Mouse (Mus musculus): ENCODE measurements around the gene Col25a1. TPM values are rescaled to one million over a fixed set of nuclear protein-coding genes. Genes with fewer than 3 reads are reported as not detected.

Col25a1 gene
- polyA plus RNA-seq, 1 experiment, result 2.8 TPM

GRCm38 (mm10) chr3:130362797-130363367, 231.6 kb downstream of the Col25a1 start:
- no peak for TF ChIP-seq E2F4 (IDR thresholded peaks at IDR 0.05; ENCODE audit: insufficient read depth)
- TF ChIP-seq USF1 (IDR thresholded peaks at IDR 0.05; ENCODE audit: low read depth), result no peak
- TF ChIP-seq POLR2A (IDR thresholded peaks at IDR 0.05; ENCODE audit: insufficient read length, low read depth), result no peak
- Histone ChIP-seq H3K4me2 (ENCODE audit: low read depth) (no peak overlapping the region), H3K36me3 (ENCODE audit: control insufficient read depth, insufficient read depth) (no peaks in the 10 kb centered on the region), H3K27me3 (ENCODE audit: control insufficient read depth, insufficient read depth, insufficient read length) (no peaks in the 10 kb centered on the region), H3K79me2 (ENCODE audit: control insufficient read depth, insufficient read depth) (no peaks in the 10 kb centered on the region), H3ac (ENCODE audit: control insufficient read depth, insufficient read length) (no peak overlapping the region), H3K4me3 (no peak overlapping the region)

- H3K79me2 ChIP-seq (ENCODE audit: control insufficient read depth, insufficient read depth), result no peaks in the 10 kb centered on the region
- no peaks in the 10 kb centered on the region for H3K36me3 ChIP-seq (ENCODE audit: control insufficient read depth, insufficient read depth)
- TF ChIP-seq SRF (IDR thresholded peaks at IDR 0.05; ENCODE audit: control insufficient read depth, insufficient read length, low read depth), result no peak
- TF ChIP-seq POLR2A (IDR thresholded peaks at IDR 0.05; ENCODE audit: insufficient read length, low read depth), result no peak
- no peak for TF ChIP-seq MAX (IDR thresholded peaks at IDR 0.05; ENCODE audit: low read depth)
- no peak overlapping the region for H3K4me3 ChIP-seq
- no peak overlapping the region for H3ac ChIP-seq (ENCODE audit: control insufficient read depth, insufficient read length)
- H3K27me3 ChIP-seq (ENCODE audit: control insufficient read depth, insufficient read depth, insufficient read length), result no peaks in the 10 kb centered on the region
- no peak overlapping the region for H3K4me2 ChIP-seq (ENCODE audit: low read depth)
Observed at GRCm38 (mm10) chr3:130366917-130367610, 235.8 kb downstream of the Col25a1 start.

DNA sequence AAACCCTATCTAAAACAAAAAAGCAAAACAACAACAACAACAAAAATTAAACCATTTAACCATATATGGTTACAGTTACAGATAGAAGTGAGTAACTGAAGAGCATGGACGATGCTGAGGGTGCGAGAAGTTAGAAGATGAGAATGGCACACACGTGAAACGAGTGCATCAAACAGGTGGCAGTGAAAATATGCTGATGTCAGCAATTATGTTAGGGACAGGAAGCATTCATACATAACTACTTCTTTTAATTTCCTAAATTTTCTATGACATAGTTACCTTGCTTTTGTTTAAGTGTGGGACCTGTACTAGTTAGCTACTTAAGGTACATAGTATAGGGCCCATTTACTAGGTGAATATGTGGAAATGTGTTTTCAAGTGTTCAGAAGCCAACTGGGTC, 237.1 kb downstream of the Col25a1 start:
- no peak overlapping the region for H3K4me2 ChIP-seq (ENCODE audit: low read depth)
- H3K4me3 ChIP-seq, result no peak overlapping the region
- H3K79me2 ChIP-seq (ENCODE audit: control insufficient read depth, insufficient read depth), result no peaks in the 10 kb centered on the region

GRCm38 (mm10) chr3:130369113-130369512, 237.8 kb downstream of the Col25a1 start:
- Histone ChIP-seq H3K4me3 (no peak overlapping the region), H3ac (ENCODE audit: control insufficient read depth, insufficient read length) (no peak overlapping the region), H3K79me2 (ENCODE audit: control insufficient read depth, insufficient read depth) (no peaks in the 10 kb centered on the region), H3K27me3 (ENCODE audit: control insufficient read depth, insufficient read depth, insufficient read length) (no peaks in the 10 kb centered on the region), H3K4me2 (ENCODE audit: low read depth) (no peak overlapping the region), H3K36me3 (ENCODE audit: control insufficient read depth, insufficient read depth) (no peaks in the 10 kb centered on the region)
- TF ChIP-seq POLR2AphosphoS2 (IDR thresholded peaks at IDR 0.05; ENCODE audit: insufficient read length, low read depth) (no peak), SRF (IDR thresholded peaks at IDR 0.05; ENCODE audit: control insufficient read depth, insufficient read length, low read depth) (no peak), REST (IDR thresholded peaks at IDR 0.05; ENCODE audit: insufficient read depth, insufficient read length) (no peak), TCF12 (IDR thresholded peaks at IDR 0.05; ENCODE audit: insufficient read depth, poor library complexity, severe bottlenecking) (no peak), POLR2A (IDR thresholded peaks at IDR 0.05; ENCODE audit: insufficient read length, low read depth) (no peak), TCF3 (IDR thresholded peaks at IDR 0.05; ENCODE audit: insufficient read length, low read depth) (no peak)

More for the DNA sequence above, 237.1 kb downstream of the Col25a1 start:
- TF ChIP-seq TCF3 (IDR thresholded peaks at IDR 0.05; ENCODE audit: insufficient read length, low read depth) (no peak), SRF (IDR thresholded peaks at IDR 0.05; ENCODE audit: control insufficient read depth, insufficient read length, low read depth) (no peak), E2F4 (IDR thresholded peaks at IDR 0.05; ENCODE audit: insufficient read depth) (no peak), MYOD1 (IDR thresholded peaks at IDR 0.05; ENCODE audit: control insufficient read depth in 1 of 3, insufficient read length in 2 of 3, low read depth in 2 of 3) (no peak), REST (IDR thresholded peaks at IDR 0.05; ENCODE audit: insufficient read depth, insufficient read length) (no peak), POLR2AphosphoS2 (IDR thresholded peaks at IDR 0.05; ENCODE audit: insufficient read length, low read depth) (no peak), MAX (IDR thresholded peaks at IDR 0.05; ENCODE audit: low read depth) (no peak), MYOG (IDR thresholded peaks at IDR 0.05; ENCODE audit: control insufficient read depth in 1 of 3, insufficient read depth in 1 of 3, insufficient read length in 2 of 3, low read depth in 2 of 3) (no peak), POLR2A (IDR thresholded peaks at IDR 0.05; ENCODE audit: insufficient read length, low read depth) (no peak), CEBPB (IDR thresholded peaks at IDR 0.05; ENCODE audit: insufficient read depth, poor library complexity, severe bottlenecking) (no peak), TCF12 (IDR thresholded peaks at IDR 0.05; ENCODE audit: insufficient read depth, poor library complexity, severe bottlenecking) (no peak), USF1 (IDR thresholded peaks at IDR 0.05; ENCODE audit: low read depth) (no peak)
- Histone ChIP-seq H3ac (ENCODE audit: control insufficient read depth, insufficient read length) (no peak overlapping the region), H3K27me3 (ENCODE audit: control insufficient read depth, insufficient read depth, insufficient read length) (no peaks in the 10 kb centered on the region), H3K36me3 (ENCODE audit: control insufficient read depth, insufficient read depth) (no peaks in the 10 kb centered on the region)

GRCm38 (mm10) chr3:130370167-130370566, 238.9 kb downstream of the Col25a1 start:
- Histone ChIP-seq H3K4me3 (no peak overlapping the region), H3ac (ENCODE audit: control insufficient read depth, insufficient read length) (no peak overlapping the region), H3K79me2 (ENCODE audit: control insufficient read depth, insufficient read depth) (no peaks in the 10 kb centered on the region), H3K36me3 (ENCODE audit: control insufficient read depth, insufficient read depth) (no peaks in the 10 kb centered on the region), H3K27me3 (ENCODE audit: control insufficient read depth, insufficient read depth, insufficient read length) (no peaks in the 10 kb centered on the region), H3K4me2 (ENCODE audit: low read depth) (no peak overlapping the region)
- no peak for TF ChIP-seq MAX (IDR thresholded peaks at IDR 0.05; ENCODE audit: low read depth)
- TF ChIP-seq SRF (IDR thresholded peaks at IDR 0.05; ENCODE audit: control insufficient read depth, insufficient read length, low read depth), result no peak
- TF ChIP-seq TCF12 (IDR thresholded peaks at IDR 0.05; ENCODE audit: insufficient read depth, poor library complexity, severe bottlenecking), result no peak
- no peak for TF ChIP-seq POLR2AphosphoS2 (IDR thresholded peaks at IDR 0.05; ENCODE audit: insufficient read length, low read depth)
- TF ChIP-seq CEBPB (IDR thresholded peaks at IDR 0.05; ENCODE audit: insufficient read depth, poor library complexity, severe bottlenecking), result no peak
